Mouse (Mus musculus): ENCODE measurements around the gene Sec23a.

DNA sequence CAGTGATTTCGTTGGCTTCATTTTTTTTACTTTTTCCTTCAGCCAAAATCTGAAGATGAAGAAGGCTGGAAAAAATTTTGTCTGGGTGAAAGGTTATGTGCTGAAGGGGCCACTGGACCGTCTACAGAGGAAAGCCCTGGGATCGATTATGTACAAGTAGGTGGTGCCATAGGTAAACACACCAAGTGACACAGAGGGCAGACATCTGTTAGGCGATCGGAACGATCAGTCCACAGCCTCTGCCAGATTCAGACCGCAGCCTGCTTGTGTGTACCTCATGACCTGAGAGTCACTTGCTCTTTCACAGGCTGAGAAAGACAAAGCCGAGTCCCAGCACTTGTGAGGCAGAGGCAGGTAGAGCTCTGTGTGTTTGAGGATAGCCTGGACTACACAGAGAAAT is 6.2 kb upstream of the Sec23a start:
- TF ChIP-seq GABPA (IDR thresholded peaks at IDR 0.05; ENCODE audit: insufficient replicate concordance, low read depth, low read length), result no peak
- TF ChIP-seq EP300 (IDR thresholded peaks at IDR 0.05; ENCODE audit: low read length), result no peak
- no peak for TF ChIP-seq ZMIZ1 (IDR thresholded peaks at IDR 0.05; ENCODE audit: low read depth, low read length)
- no peak for TF ChIP-seq SMC3 (IDR thresholded peaks at IDR 0.05; ENCODE audit: low read depth, low read length)

Data from CH12.LX (cell line).